Mouse (Mus musculus): ENCODE results near the gene Olfr1282.
"Not testable (repeated sequence)": the region's sequence is repeated elsewhere in the genome, so short reads cannot be mapped to it uniquely, and the experiment has no call there.

Olfr1282 gene

GRCm38 (mm10) chr2:111335976-111336375 lies at the start of gene Olfr1282:
TSS of gene Olfr1282 (minus strand) at chr2:111336076.
- no peak for DNase-seq

DNA sequence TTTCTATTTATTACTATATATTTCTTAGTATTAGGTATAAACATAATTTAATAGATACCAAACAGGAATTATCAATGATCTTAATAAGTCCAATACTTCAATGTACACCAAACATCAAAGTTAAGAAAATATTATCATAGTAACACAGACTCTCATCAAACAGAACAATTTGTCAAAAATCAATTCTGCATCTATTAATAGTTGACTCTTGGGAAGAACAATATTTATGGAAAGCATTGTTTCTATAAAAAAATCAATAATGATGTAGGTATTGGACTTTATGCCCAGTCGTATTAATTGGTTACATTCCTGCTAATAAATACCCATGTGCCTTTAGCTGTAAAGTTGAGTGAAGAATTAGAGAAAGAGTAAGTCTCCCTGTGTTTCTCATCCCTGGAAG lies 39.3 kb upstream of the Olfr1282 start, which contains the start of gene Olfr1284:
TSS of gene Olfr1284 (plus strand) at position 301 of the 400 bp plus-strand sequence.
- DNase-seq: no peak

DNA sequence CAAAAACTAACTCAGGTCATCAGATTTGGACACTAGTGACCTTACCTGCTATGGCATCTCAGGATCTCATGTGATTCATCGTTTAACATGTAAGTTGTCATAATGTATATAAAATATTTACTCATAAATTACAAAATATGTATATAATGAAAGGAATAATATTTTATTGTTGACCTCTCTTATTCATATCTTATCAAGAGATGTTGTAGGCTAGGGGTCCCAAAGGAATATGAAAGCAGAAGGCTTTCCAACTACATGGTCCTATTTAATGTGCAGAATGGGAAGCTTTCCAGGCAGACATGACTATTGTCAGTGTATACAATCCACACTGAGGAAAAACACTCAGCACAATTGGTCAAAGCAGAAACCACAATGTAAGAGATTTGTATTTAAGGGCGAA lies 30.6 kb upstream of the Olfr1282 start, which contains the start of gene Olfr1283:
TSS of gene Olfr1283 (plus strand) at position 301 of the 400 bp plus-strand sequence.
- no peak for DNase-seq

GRCm38 (mm10) chr2:111333721-111334120 lies 2.2 kb downstream of the Olfr1282 start:
- DNase-seq: not testable (repeated sequence)

DNA sequence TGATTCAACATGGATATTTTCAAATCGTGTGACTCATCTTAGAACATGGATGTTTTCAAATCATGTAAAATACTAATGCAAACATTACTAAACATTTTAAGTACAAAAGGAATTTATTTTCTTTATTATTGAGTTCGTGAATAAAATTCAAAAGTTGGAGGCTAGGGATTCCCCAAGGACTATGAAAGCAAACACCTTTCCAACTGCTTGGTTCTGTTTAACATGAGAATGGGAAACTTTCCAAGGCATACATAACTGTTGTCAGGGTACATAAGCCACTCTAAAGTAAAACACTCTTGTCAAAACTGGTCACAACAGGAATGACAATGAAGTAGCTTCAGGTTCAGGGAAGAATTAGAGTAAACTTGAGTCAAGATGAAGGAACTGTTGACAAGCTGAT lies 9.7 kb downstream of the Olfr1282 start, which contains the start of gene Olfr1281:
TSS of gene Olfr1281 (plus strand) at position 301 of the 400 bp plus-strand sequence.
- DNase-seq: no peak

- DNase-seq: no peak
Measured at GRCm38 (mm10) chr2:111313717-111314116, 22.2 kb downstream of the Olfr1282 start, which contains the start of gene Olfr1280. TSS of gene Olfr1280 (plus strand) at chr2:111314017.

- no peak for DNase-seq
Measured at GRCm38 (mm10) chr2:111300374-111300773, 35.5 kb downstream of the Olfr1282 start, which contains the start of gene Olfr1279. TSS of gene Olfr1279 (plus strand) at chr2:111300635.

- DNase-seq: no peak
Measured at GRCm38 (mm10) chr2:111298541-111298940, 37.3 kb downstream of the Olfr1282 start.

- no peak for DNase-seq
Measured at GRCm38 (mm10) chr2:111289836-111290235, 46.0 kb downstream of the Olfr1282 start, which contains the start of gene Olfr1278. TSS of gene Olfr1278 (plus strand) at chr2:111290136.

All from lung, postnatal 10 days (tissue).